Mouse (Mus musculus) adrenal gland, adult 18-20 months (tissue): ENCODE results near the gene Ntrk3. TPM values are rescaled to one million over a fixed set of nuclear protein-coding genes. Genes with fewer than 3 reads are reported as not detected.

Source experiments
- DNase-seq, 2 experiments: peaks; one replicate each; pipeline ENCODE4 v3.0.0; 2021 to 2022; ENCODE audit warnings: low spot score in 2 of 2
- total RNA-seq, 2 experiments: library from RNA; stranded (reverse); gene quantifications; 1 replicate in 1 of 2; 2 replicates in 1 of 2; pipeline ENCODE4 v1.2.3; 2021

Ntrk3 gene
- total RNA-seq, 2 experiments from 2014 or later: 27.1 to 57.3 TPM

DNA sequence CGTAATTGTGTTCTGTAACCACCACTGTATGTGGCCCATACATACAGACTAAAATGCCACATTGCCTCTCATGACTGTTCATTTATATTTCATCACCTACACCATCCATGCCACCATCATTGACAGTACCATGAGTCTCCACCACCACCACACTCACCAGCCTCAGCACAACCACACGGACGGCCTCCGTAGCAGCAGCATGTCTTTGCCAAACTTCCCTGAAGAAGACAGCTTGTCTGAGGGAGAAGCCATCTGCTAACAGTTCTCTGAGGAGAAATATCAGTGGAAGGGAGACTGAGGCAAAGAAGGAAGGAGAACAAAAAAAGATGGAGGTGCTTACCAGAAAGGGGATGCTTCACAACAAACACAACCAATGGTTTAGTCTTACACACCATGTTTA is 15.8 kb downstream of the Ntrk3 start:
- no peak for DNase-seq

DNA sequence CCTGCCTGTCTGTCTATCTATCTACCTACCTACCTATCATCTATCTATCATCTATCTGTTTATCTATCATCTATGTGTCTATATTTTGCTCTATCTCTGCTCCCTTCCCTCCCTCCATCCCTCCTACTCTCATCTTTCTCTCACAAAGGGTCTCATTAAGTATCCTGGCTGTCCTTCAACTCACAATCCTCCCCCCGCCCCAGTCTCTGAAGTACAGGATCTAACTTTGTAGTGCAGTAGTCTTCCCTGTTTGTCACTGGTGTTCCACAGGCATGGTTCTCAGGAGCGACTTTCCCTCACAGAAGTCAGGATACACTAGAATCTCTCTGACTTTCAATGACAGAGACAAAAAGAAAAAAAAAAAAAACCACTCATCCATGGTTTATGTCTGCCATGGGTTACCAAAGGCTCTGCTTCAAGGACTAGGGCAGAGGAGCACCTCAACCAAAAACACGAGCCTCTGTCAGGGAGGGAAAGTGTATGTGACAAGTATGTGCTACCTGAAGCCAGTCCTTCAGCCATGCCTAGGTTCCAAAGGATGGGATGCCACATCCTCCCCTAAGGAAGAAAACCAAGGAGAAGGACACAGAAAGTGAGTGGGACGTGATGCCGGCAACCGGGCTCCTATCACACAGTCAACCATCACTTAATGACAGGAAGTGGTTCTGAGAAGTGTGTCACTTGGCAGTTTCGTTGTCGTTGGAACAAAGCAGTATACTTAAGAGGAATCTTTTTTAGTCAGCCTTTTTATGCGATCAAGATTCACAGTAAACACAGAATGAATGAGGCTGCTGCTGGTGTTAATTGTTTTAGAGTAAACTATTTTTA is 16.6 kb downstream of the Ntrk3 start:
- no peak for DNase-seq

GRCm38 (mm10) chr7:78719795-78720460 is 17.9 kb downstream of the Ntrk3 start:
- no peak for DNase-seq

DNA sequence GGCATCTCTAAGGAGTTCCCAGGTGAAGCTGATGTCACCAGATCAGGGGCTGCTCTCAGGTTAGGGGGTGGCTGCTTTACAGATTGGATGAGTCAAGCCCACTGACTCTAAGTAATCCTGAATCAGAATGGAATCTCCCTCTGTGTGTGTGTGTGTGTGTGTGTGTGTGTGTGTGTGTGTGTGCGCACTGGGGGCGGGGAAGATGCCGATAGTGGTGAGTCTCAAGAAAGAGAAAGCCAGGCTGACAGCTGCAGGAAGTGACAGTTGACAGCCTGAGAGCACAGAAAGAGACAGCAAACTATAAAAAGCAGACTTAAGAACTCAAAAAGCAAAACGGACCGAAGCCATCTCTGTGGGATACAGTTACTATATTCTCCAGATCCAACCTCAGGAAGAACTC is 18.7 kb downstream of the Ntrk3 start:
- no peak for DNase-seq

GRCm38 (mm10) chr7:78718191-78718609 is 19.6 kb downstream of the Ntrk3 start:
- DNase-seq: no peak

DNA sequence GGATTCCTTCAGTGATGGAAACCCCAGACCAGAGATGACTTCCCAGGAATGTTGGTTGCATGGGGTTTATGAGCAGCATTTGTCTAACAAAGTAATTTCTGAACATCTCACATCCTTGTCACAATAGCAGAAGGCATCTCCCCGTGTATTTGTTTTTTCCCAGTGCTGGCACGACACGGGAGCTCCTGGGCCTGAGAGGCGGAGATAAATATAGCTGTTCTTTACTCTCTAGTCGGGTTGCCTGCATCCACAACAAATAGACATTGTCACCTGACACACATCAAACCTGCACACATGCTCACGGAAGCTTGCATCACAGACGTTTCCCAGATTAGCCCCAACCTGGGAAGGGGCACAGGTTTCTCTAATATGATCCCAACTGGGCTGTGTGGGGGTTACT is 30.1 kb downstream of the Ntrk3 start:
- no peak for DNase-seq

DNA sequence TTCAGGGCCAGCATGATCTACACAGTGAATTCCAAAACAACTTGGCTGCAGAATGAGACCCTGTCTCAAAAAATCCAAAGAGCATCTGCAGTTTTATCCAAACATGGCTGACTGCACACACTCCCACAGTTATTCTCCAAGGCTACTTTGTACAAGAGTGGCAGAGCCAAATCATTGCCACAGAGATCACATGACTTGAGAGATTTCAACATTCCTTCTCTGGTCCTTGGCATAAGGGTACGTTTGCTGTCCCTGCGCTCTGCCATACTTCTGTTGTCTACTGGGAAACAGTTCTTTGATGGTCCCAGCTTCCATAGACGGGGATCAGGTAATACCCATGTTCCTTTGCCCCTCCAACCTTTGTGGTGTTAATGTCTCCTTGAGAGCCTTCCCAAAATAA is 30.7 kb downstream of the Ntrk3 start:
- no peak for DNase-seq

- DNase-seq: no peak
Measured at GRCm38 (mm10) chr7:78702676-78703075, 35.1 kb downstream of the Ntrk3 start.

DNA sequence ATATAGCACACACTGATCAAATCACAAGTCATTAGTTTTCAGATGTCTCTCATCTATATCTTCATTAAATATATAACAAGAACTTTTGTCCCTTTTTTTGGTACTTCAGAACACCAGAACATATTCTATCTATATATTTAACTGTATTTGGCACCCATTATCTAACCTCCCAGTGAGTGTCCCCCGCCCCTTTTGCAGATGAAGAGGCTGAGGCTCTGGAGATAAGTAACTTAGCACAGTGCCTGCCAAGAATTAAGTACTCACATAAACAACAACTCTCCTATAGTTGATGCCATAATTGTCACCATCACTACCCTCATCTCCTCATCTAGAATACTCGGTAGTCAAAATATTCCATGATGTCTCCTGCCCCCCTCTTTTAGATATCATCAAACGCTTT is 42.6 kb downstream of the Ntrk3 start:
- DNase-seq: no peak

- no peak for DNase-seq
Measured at GRCm38 (mm10) chr7:78693148-78693547, 44.7 kb downstream of the Ntrk3 start.

DNA sequence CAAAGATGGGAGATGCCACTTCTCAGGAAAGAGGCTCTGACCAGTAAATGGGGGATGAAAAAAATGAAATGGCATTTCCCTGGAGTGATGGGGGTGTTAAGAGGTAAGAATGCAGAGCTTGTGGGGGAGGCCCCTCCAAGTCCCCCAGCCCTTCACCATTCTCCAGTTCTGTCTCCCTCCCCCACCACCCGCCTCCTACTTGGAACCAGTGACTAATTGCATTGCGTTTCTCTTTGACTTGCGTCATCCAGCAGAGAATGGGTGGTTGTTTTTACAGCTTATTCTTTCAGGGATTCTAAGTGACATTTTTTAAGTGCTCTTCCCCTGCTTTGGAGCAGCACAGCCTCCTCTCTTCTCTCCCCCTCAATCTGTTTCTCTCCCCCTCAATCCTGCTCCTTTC is 46.9 kb downstream of the Ntrk3 start:
- DNase-seq: no peak

- peak in 1 of 2 experiments; percentile 29 for DNase-seq
Measured at GRCm38 (mm10) chr7:78684943-78685342, 52.9 kb downstream of the Ntrk3 start.

DNA sequence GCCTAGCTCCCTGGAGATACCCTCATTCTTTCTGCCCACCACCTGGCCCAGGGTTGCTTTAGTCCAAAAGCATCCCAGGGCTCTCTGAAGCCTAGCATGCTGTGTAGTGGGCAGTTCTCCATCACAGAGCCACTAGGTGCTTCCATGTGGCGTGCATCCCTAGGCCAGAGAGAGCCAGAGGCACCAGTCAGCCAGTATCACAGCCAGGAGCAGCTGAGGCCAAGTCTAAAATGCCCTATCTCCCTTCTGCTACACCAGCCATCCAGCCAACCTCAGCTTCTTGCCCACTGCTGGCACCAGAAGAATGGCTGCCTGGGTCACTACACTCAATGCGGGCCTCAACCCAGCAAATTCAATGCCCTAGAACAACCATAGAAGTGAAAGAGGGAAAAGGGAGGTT is 56.9 kb downstream of the Ntrk3 start:
- DNase-seq: no peak

- DNase-seq: no peak
Measured at GRCm38 (mm10) chr7:78669407-78669806, 68.4 kb downstream of the Ntrk3 start.

DNA sequence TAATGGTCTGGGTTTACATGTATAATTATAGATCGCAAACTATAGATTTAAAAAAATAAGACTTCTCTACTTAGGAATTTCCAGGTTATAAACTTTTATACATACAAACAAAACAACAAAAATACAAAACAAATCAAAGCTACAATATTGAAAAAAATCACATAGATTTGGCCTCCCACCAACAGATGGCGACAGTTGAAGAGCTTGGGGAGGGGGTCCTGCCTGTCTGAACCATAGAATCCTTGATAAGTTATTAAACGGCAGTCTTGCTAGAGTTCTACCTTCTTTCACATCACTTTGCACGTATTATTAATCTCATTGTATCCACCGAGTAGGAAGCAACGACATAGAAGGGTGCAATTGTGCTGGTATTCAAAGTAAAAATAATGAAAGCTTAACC is 68.9 kb downstream of the Ntrk3 start:
- DNase-seq: no peak

- DNase-seq: no peak
Measured at GRCm38 (mm10) chr7:78668003-78668635, 69.7 kb downstream of the Ntrk3 start.

DNA sequence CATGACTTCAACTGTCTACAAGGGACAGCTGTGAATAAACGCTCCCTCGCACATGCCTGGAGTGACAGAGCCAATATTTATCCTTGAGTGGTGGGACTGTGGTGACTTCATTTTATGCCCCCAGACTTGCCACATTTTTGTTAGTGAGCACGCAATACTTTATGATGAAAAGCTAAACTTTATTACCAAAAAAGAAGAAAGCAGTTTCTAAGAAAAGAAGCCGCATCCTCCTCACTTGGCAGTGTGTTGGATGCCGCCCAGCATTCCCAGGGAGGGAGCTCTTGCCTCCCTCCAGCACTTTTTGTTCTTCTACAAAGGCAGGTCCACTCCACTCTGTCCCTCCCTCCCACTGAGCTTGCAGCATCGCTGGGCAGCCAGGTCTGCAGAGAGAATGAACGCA is 77.0 kb downstream of the Ntrk3 start:
- DNase-seq: no peak

GRCm38 (mm10) chr7:78659846-78660245 is 78.0 kb downstream of the Ntrk3 start:
- DNase-seq: no peak

- peak; percentile 45 to 63 for DNase-seq
Measured at GRCm38 (mm10) chr7:78658026-78658425, 79.8 kb downstream of the Ntrk3 start.

DNA sequence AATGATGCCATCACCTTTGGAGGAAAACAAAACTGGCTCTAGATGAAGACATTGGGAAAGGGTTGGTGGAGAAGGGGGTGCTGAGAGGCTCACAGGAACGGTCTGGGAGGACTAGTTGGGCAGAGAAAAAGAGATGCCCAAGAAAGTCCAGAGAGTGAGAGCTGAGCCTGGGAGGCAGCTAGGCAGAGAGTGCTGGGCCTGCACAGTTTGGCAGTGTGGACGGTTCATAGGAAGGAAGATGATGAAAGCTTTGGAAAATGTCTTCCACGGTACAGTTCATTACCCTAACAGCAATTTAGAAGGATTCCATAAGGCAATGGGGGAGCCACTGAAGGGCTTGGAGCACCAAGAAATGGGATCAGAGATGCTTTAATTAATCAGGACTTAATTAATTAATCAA is 81.6 kb downstream of the Ntrk3 start:
- DNase-seq: no peak

DNA sequence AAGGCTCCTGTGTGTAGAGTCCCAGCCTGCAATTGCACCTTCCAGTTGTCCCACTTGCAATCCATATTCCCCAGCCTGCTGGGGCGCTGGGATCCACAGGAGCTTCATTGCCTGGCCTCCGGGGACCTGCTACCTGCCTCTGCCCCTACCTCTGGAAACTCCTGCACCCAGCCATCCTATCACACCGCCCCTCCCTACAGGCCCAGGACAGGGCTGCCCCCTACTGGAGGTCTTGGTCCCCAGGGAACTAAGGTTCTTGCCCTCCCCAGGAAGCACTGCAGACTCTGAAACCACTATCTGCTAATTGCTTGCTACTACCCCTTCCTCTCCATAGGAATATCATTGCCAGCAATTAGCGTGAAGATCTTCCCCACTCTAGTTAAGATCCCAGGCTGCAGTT is 84.1 kb downstream of the Ntrk3 start:
- no peak for DNase-seq

DNA sequence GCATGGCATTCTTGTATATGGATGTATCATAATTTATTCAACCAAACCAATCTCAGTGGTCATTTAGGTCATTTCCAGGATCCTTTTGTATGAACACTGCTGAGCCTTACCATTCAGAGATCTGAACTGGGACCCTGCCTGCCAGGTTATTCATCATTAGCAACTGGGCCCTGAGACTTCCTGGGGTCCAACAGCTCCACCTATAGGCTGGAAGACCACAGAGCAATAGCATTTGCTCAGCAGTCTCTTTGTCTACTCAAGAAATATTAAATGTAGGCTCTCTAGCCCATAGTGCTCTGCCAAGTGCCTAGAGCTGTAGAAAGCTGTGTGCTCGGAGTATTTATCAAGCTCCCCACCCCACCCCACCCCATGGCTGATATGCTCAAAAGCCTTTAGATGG is 85.5 kb downstream of the Ntrk3 start:
- DNase-seq: no peak
